Mouse (Mus musculus): ENCODE measurements around the gene Cp. TPM values are rescaled to one million over a fixed set of nuclear protein-coding genes. Genes with fewer than 3 reads are reported as not detected.
A peak's percentile ranks its signal among the peaks of the same experiment; 100 is the strongest.
"Not testable (repeated sequence)": the region's sequence is repeated elsewhere in the genome, so short reads cannot be mapped to it uniquely, and the experiment has no call there.

Cp gene
- polyA plus RNA-seq, 1 experiment from 2014 or later, result 12.5 TPM

DNA sequence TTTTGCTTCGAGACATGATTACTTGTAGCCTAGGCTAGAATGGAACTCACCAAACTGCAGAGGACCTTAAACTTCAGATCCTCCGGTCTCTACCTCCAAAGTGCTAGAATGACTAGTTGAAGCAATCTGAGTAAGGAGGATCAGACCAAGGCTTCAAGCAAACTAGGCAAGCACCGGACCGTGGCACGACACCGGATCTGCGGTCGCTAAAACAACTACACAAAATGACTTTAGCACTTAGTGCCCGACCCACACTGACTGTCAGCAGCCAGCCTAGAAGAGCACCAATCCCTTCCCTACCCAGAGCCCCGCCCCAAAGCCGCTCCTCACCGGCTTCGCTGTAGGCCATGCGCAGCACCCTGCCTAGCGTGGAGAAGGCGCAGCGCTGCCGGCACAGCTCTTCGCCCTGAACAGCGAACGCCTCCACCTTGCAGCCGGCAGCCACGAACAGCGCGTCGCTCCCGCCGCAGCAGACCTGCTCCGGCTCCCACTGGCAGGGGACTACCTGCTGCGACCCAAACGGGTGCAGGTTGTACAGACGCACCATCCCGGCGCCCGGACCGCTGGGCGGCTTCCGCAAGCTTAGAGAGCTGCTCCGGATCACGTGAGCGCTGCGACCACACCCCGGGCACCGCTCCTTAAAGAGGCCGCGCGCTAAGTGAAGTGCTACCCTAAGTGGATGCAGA, 78.0 kb downstream of the Cp start, which contains the start of gene Hps3:
Hps3 (minus strand) TSS at position 597 of the 686 bp plus-strand sequence.
- ATAC-seq, result peak; percentile 100
- 0% methylated on average over 47 of the region's 47 CpGs for WGBS
- Histone ChIP-seq H3K27ac (ENCODE audit: low read depth, low read length) (peak within 1 kb of the TSS; percentile 76), H3K9me3 (ENCODE audit: control insufficient read depth, low read length) (no peaks in the 10 kb centered on the region), H3K4me2 (ENCODE audit: low read length) (peak within 1 kb of the TSS; percentile 62), H3K27me3 (replicated peaks; ENCODE audit: control insufficient read depth, insufficient read depth, low read length) (no peaks in the 10 kb centered on the region), H3K36me3 (ENCODE audit: control insufficient read depth, insufficient read depth, low read length) (no peaks in the 10 kb centered on the region), H3K4me3 (ENCODE audit: low read length) (peak within 1 kb of the TSS; percentile 68), H3K4me1 (ENCODE audit: control insufficient read depth, insufficient read depth, low read depth, low read length) (no peaks in the 10 kb centered on the region), H3K9ac (ENCODE audit: low read depth, low read length) (peak within 1 kb of the TSS; percentile 80)

DNA sequence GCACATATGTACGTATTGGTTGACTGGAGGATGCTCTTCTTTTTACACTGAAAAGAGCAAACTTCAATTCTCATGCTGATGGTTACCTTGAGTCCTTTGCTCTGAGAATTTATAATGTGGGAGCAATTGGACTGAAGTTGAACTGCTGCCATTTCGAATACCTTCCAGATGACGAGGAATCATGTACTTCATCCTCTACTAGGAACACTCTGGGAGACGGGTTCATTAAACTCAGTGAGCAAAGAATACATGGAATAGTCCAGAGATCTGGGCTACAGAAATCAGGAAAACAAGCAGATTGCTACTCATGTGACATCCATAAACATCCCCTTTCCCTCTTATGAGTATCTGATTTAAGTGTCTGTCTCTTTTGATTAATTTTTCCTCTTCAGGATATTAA, 79.2 kb downstream of the Cp start:
- Histone ChIP-seq H3K4me2 (ENCODE audit: low read length) (no peak overlapping the region), H3K9me3 (ENCODE audit: control insufficient read depth, low read length) (no peaks in the 10 kb centered on the region)
- no peak for ATAC-seq

DNA sequence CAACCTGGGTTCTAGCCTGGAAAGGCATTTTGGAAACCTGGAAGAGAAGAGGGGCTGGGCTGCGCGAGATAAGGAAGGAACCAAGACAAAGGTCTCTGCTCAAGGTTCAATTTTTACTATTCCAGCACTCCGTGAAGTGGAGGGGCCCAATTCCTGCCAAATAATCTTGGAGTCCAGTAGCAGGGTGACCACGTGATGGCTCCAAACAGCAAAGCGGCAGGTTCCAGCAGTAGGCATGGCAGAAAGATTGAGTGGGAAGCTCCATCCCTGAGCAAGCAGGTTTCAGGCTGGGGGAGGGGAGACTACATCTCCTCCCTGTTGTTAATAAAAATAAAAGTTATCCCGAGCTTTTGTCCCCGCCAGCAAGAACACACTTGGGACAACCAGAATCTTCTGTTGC, 84.6 kb downstream of the Cp start:
- WGBS, result 95% methylated on average over 7 of the region's 7 CpGs
- H3K4me2 ChIP-seq (ENCODE audit: low read length); H3K36me3 ChIP-seq (ENCODE audit: control insufficient read depth, insufficient read depth, low read length); ATAC-seq; H3K27ac ChIP-seq (ENCODE audit: low read depth, low read length); H3K9me3 ChIP-seq (ENCODE audit: control insufficient read depth, low read length); H3K27me3 ChIP-seq (replicated peaks; ENCODE audit: control insufficient read depth, insufficient read depth, low read length); H3K9ac ChIP-seq (ENCODE audit: low read depth, low read length); H3K4me3 ChIP-seq (ENCODE audit: low read length); H3K4me1 ChIP-seq (ENCODE audit: control insufficient read depth, insufficient read depth, low read depth, low read length): not testable (repeated sequence)

More for the DNA sequence above, 79.2 kb downstream of the Cp start:
- WGBS, result 81% methylated on average over 4 of the region's 4 CpGs
- no peaks in the 10 kb centered on the region for H3K27me3 ChIP-seq (replicated peaks; ENCODE audit: control insufficient read depth, insufficient read depth, low read length)
- no peaks in the 10 kb centered on the region for H3K36me3 ChIP-seq (ENCODE audit: control insufficient read depth, insufficient read depth, low read length)
- H3K27ac ChIP-seq (ENCODE audit: low read depth, low read length), result no peak overlapping the region
- no peaks in the 10 kb centered on the region for H3K4me1 ChIP-seq (ENCODE audit: control insufficient read depth, insufficient read depth, low read depth, low read length)
- no peak overlapping the region for H3K4me3 ChIP-seq (ENCODE audit: low read length)
- no peak overlapping the region for H3K9ac ChIP-seq (ENCODE audit: low read depth, low read length)

GRCm38 (mm10) chr3:20044736-20045135, 87.9 kb downstream of the Cp start:
- ATAC-seq, result not testable (repeated sequence)

GRCm38 (mm10) chr3:20057306-20058196, 100.7 kb downstream of the Cp start, which contains the start of gene Hltf:
Gene Hltf, plus strand, starts transcription at chr3:20057811.
- Histone ChIP-seq H3K4me2 (ENCODE audit: low read length) (peak within 1 kb of the TSS; percentile 71), H3K27ac (ENCODE audit: low read depth, low read length) (peak within 1 kb of the TSS; percentile 87), H3K36me3 (ENCODE audit: control insufficient read depth, insufficient read depth, low read length) (no peaks in the 10 kb centered on the region; the same call in 1 of the 2 replicates), H3K4me3 (ENCODE audit: low read length) (peak within 1 kb of the TSS; percentile 90), H3K27me3 (replicated peaks; ENCODE audit: control insufficient read depth, insufficient read depth, low read length) (no peaks in the 10 kb centered on the region), H3K4me1 (ENCODE audit: control insufficient read depth, insufficient read depth, low read depth, low read length) (peaks cover 7% of the 10 kb centered on the region), H3K9me3 (ENCODE audit: control insufficient read depth, low read length) (no peaks in the 10 kb centered on the region), H3K9ac (ENCODE audit: low read depth, low read length) (peak within 1 kb of the TSS; percentile 86)
- WGBS, result under 1% methylated on average over 42 of the region's 54 CpGs
- ATAC-seq, result peak; percentile 100

More at GRCm38 (mm10) chr3:20044736-20045135, 87.9 kb downstream of the Cp start:
- not testable (repeated sequence) for H3K4me3 ChIP-seq (ENCODE audit: low read length); H3K27me3 ChIP-seq (replicated peaks; ENCODE audit: control insufficient read depth, insufficient read depth, low read length); H3K36me3 ChIP-seq (ENCODE audit: control insufficient read depth, insufficient read depth, low read length); H3K4me2 ChIP-seq (ENCODE audit: low read length); H3K9ac ChIP-seq (ENCODE audit: low read depth, low read length); H3K4me1 ChIP-seq (ENCODE audit: control insufficient read depth, insufficient read depth, low read depth, low read length); H3K9me3 ChIP-seq (ENCODE audit: control insufficient read depth, low read length); H3K27ac ChIP-seq (ENCODE audit: low read depth, low read length)
- WGBS, result 61% methylated on average over 3 of the region's 3 CpGs

DNA sequence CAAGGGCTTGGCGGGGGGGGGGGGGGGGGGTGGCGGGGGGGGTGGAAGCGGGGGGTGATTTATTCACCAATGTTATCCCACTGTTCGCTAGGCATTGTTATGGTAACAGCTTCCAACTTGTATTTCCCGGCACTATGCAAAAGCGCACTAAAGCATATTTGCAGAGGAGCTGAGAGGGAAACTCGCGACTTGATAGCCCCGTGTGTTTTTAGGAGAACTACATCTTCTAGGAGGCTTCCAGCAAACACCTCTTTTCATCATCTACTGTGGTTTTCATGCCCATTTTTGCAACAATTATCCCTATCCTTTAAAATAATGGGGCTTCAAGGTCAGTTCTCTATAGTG, 101.3 kb downstream of the Cp start:
- peak overlapping the region; percentile 90 for H3K4me3 ChIP-seq (ENCODE audit: low read length)
- peak overlapping the region; percentile 71 for H3K4me2 ChIP-seq (ENCODE audit: low read length)
- ATAC-seq, result no peak
- peaks cover 7% of the 10 kb centered on the region for H3K4me1 ChIP-seq (ENCODE audit: control insufficient read depth, insufficient read depth, low read depth, low read length)
- no peaks in the 10 kb centered on the region for H3K27me3 ChIP-seq (replicated peaks; ENCODE audit: control insufficient read depth, insufficient read depth, low read length)
- peak overlapping the region; percentile 86 for H3K9ac ChIP-seq (ENCODE audit: low read depth, low read length)
- H3K36me3 ChIP-seq (ENCODE audit: control insufficient read depth, insufficient read depth, low read length), result no peaks in the 10 kb centered on the region; the same call in 1 of the 2 replicates
- under 1% methylated on average over 6 of the region's 9 CpGs for WGBS
- peak overlapping the region; percentile 87 for H3K27ac ChIP-seq (ENCODE audit: low read depth, low read length)
- no peaks in the 10 kb centered on the region for H3K9me3 ChIP-seq (ENCODE audit: control insufficient read depth, low read length)

Other genes starting within 250 kb of the Cp start
- gene Hps3, start 78.3 kb downstream of the Cp start, polyA plus RNA-seq (2015; fragmentation: Nextera tagmentation; extraction: Ambion mirVana), result 12.3 and 13.4 TPM in 2 replicates
- 11.8 and 12.9 TPM in 2 replicates for gene Hltf, start 100.8 kb downstream of the Cp start, polyA plus RNA-seq (2015; fragmentation: Nextera tagmentation; extraction: Ambion mirVana)
- 81.0 and 92.2 TPM in 2 replicates for gene Gyg, start 198.3 kb downstream of the Cp start, polyA plus RNA-seq (2015; fragmentation: Nextera tagmentation; extraction: Ambion mirVana)

Data from hindbrain, embryonic 16.5 days (tissue).